Mouse (Mus musculus) fat pad, adult 2 months (tissue): ENCODE results near the gene Gm4491.

Experiments used
- DNase-seq: peaks from one replicate; pipeline ENCODE4 v3.0.0-alpha.2; 2011; ENCODE audit warnings: low read depth, low spot score; ENCODE audit errors: extremely low read depth

Gm4491 gene

DNA sequence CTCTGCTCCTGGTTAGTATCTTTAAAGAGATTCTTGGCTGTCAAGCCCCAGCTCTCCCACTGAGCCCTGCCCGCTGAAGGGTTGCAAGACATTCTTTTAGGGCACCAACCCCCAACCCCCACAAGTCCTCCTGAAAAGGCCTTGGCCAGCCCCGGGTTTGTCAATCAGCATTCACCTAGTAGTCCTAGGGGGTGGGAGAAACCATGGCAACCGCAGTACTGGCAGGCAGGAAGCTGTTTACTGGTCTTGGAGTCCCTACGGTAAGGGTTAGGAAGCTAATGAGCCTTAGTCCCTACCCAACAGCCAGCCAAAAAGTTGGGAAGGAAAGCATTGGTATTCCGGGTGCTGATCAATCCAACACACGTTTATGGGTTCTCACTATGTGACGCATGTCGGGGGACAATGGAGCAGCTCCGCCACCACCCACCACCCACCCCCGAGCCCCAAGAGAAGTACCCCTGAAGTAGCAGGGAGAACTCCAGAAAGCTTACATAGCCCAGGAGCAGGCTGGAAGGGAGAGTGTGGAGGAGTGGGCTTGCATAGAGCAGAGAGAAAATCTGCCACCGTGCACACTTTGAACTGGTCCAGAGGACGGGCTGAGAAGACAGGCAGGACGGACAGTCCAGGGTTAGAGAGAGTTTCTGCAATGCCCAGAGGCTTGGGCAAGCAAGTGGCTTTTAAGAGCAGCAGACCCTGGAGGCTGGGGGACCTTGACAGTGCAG lies at the start of gene Gm4491:
TSS of gene Gm4491 (minus strand) at position 61 of the 722 bp plus-strand sequence.
- no peak for DNase-seq

DNA sequence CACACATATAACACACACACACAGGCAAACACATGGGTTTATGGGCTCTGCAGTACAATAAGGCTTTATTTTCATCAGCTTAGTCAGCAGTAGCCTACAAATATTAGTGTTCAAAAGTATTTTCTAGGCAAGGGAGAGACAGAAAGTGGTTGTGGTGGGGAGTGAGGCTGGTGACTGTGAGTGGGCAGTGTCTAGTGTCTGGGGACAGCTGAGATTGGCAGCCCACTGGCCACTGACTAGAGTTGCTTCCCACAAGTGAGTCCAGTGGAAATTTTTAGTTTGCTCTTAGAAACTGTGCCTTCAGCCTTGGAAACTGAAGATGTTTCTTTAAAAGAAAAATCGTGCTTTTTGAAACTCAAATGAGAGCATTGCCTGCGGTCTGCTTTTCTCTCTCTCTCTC lies 46.1 kb upstream of the Gm4491 start:
- DNase-seq, result no peak

DNA sequence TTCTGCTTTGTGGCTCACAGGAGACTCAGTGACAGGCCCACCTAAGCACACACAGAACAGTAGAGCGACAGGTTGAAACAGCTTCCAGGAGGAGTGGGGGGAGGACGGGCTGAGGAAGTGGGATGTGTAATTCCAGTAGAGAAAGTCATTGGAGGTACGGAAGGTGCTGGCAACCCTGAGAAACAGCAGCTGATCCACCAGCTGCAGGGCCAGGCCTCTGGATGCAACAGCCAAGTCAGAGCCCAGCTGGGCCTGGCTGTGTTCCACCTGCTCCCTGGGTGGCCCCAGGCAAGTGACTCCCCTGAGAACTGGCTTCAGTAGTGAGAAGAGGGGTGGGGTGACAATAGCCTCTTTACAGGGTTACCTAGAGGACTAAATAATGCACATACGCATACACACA lies 45.5 kb upstream of the Gm4491 start:
- no peak for DNase-seq

DNA sequence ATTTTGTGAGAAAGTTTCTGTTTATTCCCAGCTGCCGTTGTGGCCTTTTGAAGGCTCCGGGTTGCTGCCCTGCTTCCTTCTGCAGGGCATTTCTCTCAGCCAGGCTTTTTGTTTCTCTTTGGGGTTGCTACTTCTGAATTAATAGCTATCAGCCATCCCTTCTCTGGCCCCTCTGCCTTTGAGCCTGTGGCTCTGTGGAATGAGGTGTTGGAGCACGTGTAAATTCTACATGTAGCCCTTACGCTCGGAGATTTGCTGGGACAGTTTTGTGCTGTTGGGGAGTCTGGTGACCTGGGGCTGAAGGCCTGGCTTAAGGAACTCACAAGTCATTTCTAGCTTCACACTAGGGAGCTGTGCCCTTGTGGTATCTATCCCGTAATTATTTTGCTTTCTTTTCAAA lies 39.2 kb upstream of the Gm4491 start:
- no peak for DNase-seq

DNA sequence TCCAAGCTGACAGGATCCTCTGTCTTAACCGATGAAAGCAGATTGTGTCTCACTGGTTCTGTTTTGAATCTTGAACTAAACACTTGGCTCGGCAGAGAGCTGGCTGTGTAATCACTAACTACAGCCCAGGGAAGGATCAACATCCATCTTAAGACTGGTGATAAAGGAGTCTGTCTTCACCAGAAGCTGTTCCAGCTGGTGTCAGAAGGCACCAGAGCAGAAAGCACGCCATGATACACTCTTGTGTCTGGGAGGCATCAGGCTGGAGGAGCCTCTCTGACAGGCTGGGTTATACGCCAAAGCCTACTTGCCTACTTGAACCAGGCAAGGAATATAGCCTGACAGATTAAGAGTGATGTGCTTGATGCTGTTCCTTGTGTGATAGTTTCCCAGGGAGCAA lies 30.1 kb upstream of the Gm4491 start:
- DNase-seq, result no peak

DNA sequence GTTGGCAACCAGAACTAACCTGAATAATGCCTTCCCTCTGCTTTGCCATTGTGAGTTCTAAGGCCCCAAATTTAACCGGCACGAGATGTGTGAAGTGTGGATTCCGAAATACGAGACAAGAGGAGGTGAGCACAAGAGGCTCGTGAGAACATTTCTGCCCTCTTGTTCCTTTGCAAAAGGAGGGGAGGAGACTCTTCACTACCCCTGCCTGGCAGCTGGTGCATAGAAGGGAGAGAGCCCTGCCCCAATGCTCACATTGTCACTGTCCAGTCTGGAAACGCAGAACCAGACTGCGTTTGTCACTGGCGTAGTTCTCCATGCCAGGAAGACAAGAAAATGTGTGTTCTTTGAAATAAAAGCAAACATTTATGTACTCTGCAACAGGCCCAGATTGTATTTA lies 19.6 kb upstream of the Gm4491 start:
- no peak for DNase-seq

DNA sequence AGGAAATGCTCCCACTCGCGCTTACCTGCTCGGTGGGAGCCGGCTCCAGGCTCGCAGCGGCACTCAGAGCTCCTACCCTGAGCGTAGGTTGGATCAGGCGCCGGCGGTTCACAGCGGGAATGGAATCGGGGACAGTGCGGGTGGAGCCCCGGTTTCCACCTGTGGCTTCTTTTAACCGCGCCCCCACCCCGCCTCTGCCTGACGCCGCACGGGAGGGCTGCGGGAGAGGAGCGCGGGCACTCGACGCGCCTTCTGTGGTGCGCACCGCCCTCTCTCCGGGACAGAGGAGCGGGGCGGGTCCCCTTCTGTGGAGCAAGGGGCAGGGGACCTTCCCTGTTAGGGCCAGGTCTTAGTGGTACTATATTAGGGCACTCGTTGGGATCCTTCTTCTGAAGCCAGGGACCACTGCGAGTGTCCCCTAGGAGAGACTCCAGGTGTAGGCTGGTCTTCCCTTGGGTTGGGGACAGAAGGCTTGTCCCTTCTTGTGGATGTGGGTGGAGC lies 17.5 kb upstream of the Gm4491 start, which contains the start of gene Gjb6:
TSS of gene Gjb6 (minus strand) at position 451 of the 501 bp plus-strand sequence.
- no peak for DNase-seq

DNA sequence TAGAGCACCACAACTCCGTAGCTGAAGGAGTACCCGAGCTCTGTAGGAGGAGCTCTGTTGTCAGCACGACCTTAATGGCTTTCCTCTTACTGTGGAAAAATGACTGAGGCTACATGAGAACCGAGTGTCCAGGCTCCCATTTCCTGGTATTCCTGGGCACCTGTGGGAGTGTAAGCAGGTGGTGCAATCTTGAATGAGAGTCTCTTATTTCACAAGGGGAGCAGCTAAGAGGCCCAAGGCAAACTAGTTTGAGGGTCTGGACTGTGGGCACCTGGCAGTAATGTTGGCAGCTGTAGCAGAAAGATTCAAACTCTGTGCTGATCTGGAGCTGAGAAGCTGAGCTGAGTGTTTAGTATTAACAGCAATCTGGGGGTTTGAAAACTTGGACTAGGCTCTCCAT lies 11.7 kb upstream of the Gm4491 start:
- DNase-seq, result no peak

DNA sequence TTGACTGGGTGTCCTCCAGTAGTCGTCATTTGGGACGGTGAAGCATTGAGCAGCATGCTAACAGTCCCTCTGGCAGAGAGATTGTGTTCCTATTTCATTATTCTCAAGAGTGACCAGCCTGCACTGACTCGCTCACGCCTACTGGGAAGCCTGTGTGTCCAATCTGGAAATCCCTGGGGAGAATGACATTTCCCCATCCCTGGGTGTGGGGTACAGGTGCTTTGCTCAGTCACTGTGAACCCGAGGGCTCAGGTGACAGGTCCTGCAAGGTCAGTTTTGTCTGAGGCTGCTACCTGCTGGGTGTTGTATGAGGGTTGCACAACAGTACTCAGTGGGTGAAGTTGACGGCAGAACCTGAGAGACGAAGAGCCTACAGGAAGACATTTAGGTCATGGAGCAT lies 6.6 kb upstream of the Gm4491 start:
- peak; percentile 97 for DNase-seq

DNA sequence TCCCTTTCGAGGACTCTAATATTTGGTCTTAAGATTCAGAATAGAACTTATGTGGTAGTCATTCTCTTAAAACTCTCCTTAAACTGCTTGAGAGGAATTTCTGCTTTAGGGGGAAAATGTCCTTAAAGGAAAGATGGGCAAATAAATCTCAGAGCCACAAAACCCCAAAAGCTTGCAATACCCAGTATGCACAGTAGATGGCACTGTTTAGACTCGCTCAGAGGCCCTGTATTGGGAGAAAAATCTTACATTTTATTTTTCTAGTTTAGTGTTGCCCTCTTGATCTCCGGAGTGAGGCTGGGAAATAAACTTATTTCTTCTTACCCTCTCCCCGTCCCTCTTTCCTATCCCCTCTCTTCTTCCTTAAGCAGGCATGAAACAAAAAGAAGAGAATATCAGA lies 6.5 kb downstream of the Gm4491 start:
- no peak for DNase-seq

DNA sequence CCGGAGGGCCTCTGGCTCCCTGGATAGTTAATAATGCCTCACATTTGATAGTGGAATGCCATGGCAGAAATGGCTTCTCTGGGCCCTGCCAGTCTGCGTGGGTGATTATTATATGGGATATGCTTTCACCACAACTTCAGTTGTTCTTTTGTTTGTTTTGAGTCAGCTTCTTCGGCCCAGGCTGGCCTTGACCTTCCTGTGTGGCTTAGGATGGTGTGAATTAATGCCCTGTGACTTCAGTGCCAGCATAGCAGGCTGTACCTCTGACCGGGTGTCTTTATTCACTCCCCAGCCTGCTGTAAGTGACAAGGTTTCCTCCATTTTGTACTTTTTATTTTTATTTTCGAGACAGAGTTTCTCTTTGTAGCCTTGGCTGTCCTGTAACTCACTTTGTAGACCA lies 7.8 kb downstream of the Gm4491 start:
- DNase-seq, result no peak

DNA sequence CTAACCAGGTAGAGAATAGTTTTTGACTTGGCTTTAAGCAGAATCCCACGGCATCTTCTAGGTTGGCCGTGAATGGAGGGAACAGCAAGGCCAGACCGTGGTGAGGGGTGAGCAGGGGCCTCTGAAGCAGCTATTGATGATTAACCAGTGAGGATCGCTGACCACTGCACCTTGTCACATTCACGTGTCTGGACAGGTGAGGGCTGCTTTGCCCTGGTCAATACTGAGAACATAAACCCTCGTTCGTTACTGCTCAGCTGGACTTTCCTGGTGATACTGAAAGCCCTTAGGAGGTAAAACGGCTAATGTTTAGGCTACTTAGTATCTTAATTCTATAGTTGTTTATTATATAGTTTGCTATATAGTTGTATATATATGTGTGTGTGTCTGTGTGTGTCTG lies 8.6 kb downstream of the Gm4491 start:
- DNase-seq, result no peak

DNA sequence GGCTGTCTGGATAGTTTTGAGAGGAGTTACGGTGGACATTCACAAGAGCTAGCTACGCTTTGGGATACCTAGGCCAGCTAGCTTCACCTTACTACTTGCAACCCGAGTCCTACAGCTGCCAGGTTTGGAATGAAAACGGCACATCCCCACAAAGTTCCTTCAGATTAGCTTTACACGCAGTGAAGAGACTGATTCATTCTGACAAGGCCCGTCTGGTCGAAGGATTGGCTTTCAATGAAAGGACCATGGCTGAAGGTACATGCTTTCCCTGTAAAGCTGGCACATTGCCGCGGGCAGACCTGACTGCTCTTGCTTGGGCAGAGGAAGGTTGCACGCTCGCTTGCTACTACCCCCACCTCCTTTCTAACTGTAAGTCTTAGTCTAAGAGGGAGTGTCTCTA lies 10.0 kb downstream of the Gm4491 start:
- DNase-seq, result no peak

DNA sequence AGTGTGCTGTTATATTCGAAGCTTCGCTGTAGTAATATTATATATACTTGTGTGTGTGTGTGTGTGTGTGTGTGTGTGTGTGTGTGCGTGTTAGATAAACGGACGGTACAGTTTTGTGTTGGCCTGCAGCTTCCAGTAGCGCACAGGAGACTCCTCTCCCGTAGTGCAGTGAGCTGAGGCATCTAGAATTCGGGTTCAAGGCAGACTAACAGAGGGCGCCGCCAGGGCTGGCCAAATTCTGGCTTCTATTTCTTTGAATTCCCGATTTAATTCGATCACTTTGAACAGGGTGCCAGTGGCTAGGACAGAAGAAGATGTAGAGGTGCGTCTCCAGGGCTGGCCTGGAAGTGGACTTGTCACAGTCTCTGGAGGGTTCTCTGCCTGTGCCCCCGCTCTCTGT lies 10.6 kb downstream of the Gm4491 start:
- DNase-seq, result no peak

DNA sequence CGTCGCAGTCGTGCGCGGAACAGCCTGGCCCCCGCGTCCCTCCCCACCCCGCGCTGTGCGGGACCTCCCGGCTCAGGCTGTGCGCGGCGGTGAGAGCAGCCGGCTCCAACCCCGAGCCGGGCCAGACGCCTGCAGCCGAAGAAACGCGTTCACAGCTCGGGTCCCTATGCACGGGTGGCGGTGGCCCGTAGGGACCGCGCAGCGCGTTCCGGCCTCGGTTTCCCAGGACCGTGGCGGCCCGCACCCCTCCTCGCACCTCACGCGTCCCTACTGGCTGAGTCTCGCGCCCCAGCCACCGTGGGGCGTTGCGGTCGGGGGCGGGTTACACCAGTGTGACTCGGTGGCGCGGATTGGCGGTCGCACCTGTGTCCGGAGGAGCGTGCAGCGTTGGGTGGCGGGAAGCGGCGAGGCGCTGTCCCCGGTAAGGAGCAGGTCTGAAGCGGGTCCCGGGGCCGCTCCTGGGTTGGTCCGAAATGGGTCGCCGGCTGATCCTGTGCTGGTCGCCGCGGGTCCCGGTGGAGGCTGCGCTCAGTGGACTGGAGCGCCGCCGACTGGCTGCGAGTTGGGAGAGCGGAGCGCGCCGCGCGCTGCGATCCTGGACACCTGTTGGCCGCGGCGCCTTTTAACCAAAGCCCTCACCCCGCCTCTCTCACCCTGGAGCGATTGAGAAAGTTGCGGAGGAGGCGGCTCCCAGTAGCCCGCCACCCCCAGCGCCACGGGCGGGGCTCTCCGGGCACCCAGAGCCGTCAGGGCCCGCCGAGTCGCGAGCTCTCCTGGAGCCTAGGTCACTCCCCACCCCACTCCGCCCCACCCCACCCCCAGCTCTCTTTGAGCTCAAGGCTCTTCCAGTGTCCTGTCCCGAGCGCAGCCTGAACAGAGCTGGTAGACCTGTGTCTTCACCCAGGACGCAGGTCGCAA lies 11.3 kb downstream of the Gm4491 start, which contains the start of gene Gjb2:
TSS of gene Gjb2 (minus strand) at position 597 of the 918 bp plus-strand sequence.
- no peak for DNase-seq

DNA sequence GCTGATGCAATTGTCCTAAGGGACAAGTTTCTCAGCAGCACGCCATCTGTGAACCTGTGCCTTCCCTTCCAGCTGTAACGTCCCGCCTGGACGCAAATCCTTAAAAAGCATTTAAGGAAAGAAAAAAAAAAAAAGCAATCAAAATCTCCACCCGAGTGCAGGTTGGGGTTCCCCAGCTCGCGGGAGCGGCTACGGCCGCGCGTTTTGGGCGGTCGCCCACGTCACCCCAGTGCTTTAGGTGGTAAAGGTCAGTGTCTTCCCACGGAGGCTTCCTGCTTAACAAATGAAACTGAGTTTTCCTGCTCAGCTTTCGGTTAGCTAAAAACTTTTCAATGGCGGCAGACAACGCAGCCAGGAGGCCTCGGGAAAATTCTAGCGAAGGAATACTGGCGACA lies 12.0 kb downstream of the Gm4491 start:
- no peak for DNase-seq

DNA sequence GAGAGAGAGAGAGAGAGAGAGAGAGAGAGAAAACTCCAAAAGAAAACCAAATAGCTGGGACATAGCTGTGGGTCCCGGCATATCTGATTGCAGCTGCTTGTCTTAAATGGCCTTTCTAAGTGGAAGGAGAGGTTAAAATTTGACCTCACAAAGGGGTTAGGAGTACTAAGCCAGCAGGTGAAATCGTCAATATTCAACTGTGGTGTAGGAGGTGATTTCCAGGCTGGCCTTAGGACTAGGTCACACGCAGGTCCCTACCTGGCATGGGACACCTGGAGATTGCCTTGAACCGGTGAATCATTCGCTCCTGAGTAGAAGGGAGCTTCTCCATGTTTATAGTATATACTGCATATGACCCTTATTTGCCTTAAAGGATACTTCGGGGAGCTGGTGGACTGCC lies 12.6 kb downstream of the Gm4491 start:
- no peak for DNase-seq

DNA sequence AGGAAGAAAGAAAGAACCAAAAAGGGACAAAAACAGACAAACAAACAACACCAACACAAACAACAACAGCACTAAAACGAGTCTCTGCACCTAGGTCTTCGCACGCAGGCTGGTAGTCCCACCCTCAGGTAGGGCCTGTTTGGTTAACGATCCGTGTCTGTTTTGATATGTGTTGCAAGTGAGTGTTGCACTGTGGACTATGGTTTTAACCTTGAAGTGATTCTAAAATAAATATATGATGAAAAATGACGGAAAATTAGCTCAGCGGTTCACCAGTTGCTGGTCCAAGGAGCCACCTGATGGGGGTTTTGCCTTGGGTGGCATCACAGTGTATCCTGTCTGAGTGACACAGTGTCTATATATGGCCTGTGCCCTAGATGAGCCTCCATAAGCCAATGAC lies 14.1 kb downstream of the Gm4491 start:
- no peak for DNase-seq

DNA sequence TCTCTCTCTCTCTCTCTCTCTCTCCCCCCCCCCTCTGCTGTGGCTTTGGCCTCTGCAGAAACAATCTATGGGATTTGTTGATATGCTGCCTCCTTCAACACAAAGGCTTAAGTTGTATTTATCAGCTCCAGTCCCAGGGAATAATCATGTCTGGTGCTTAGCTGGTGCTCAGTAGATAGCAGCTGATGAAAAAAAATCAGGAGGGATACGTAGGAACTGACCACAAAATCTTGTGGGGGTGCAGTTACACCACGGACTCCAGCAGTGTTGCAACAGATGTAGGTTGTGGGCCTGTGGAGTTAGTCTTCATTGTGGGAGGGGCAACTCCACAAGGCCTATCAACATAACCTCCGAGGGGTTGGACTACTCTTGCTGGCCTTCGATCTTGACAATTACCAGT lies 19.8 kb downstream of the Gm4491 start:
- DNase-seq, result no peak

DNA sequence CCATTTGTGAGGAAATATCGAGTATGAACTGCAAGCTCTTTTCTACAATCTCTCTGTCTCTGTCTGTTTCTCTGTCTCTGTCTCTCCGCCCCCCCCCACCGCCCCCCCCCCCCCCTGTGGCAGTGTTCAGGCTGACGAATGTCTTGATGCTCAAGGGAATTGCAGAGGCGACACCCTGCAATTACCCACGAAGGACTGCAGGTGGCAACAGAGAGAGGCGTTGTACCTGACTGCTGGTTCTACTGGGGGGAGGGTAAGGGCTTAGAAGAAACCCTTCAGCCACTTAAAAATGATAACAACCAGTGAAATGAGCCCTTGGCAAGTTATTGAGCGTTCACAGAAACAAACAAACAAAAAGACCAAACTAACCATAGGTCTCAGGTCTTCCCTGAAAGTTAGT lies 22.7 kb downstream of the Gm4491 start:
- no peak for DNase-seq

DNA sequence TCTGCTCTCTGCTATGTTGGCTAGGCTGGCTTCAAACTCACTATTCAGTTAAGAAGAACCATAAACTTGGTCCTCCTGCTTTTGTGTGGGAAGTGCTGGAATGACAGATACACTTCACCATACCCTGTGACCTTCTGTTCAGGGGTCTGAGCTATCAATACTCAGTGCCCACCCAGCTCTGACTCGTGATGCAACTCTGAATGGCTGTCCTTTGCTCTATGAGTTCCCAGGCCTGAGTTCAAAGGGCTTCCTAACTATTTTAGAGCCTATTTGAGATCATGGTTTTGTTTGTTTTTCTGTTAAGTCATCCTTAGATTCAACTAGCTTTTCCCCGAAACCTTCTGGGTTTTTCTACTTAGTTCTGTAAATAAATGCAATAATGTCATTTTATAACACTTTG lies 25.7 kb downstream of the Gm4491 start:
- DNase-seq, result no peak

DNA sequence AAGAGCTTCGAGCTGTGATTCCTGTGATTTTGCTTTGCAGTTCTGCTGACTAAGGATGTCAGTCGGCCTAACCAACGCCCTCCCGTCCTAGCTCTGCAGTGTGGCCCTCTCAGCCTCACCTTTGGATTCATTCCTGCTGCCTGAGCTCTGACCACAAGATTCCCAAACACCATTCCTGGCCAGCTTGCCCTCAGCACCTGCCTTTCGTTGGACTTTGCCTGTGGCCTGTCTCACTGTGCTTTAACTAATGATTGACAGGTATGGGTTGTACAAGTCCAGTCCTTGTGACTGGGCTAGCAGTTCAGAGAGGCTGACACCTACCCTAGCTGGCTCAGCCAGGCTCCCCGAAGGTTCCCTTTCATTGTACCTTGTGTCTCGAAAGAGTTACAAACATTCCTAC lies 26.6 kb downstream of the Gm4491 start:
- no peak for DNase-seq
